Mouse (Mus musculus): ENCODE measurements around the gene Ncl.

Gene Ncl

GRCm38 (mm10) chr1:86312269-86312668, 46.9 kb downstream of the Ncl start:
- DNase-seq (ENCODE audit: low spot score), result no peak

GRCm38 (mm10) chr1:86311467-86312005, 47.7 kb downstream of the Ncl start:
- no peak for DNase-seq (ENCODE audit: low spot score)

- DNase-seq (ENCODE audit: low spot score), result no peak
These were observed 48.5 kb downstream of the Ncl start for GRCm38 (mm10) chr1:86310536-86311310.

- no peak for DNase-seq (ENCODE audit: low spot score)
These were observed 49.8 kb downstream of the Ncl start for GRCm38 (mm10) chr1:86309270-86309833.

GRCm38 (mm10) chr1:86307871-86308641, 51.1 kb downstream of the Ncl start:
- DNase-seq (ENCODE audit: low spot score), result no peak

- no peak for DNase-seq (ENCODE audit: low spot score)
These were observed 51.9 kb downstream of the Ncl start for GRCm38 (mm10) chr1:86307177-86307762.

GRCm38 (mm10) chr1:86306686-86307085, 52.5 kb downstream of the Ncl start:
- DNase-seq (ENCODE audit: low spot score), result no peak

- DNase-seq (ENCODE audit: low spot score), result no peak
These were observed 55.3 kb downstream of the Ncl start for GRCm38 (mm10) chr1:86303873-86304250.

- DNase-seq (ENCODE audit: low spot score), result peak; percentile 65
These were observed 55.9 kb downstream of the Ncl start for GRCm38 (mm10) chr1:86303063-86303872.

- no peak for DNase-seq (ENCODE audit: low spot score)
These were observed 56.7 kb downstream of the Ncl start, which contains the start of gene B3gnt7 for GRCm38 (mm10) chr1:86302532-86302931. TSS of gene B3gnt7 (plus strand) at chr1:86302832.

- DNase-seq (ENCODE audit: low spot score), result no peak
These were observed 57.7 kb downstream of the Ncl start for GRCm38 (mm10) chr1:86301221-86302091.

GRCm38 (mm10) chr1:86300731-86301130, 58.5 kb downstream of the Ncl start:
- no peak for DNase-seq (ENCODE audit: low spot score)

- no peak for DNase-seq (ENCODE audit: low spot score)
These were observed 59.1 kb downstream of the Ncl start for GRCm38 (mm10) chr1:86300093-86300492.
